Mouse (Mus musculus) ES-E14 (cell line): ENCODE measurements around the gene Eml4. TPM values are rescaled to one million over a fixed set of nuclear protein-coding genes. Genes with fewer than 3 reads are reported as not detected.

Source experiments
- DNase-seq: peaks from one replicate; pipeline ENCODE4 v3.0.0-alpha.2; 2013; ENCODE audit warnings: low read depth, low spot score
- H3K27ac ChIP-seq: 2 replicates; pipeline ENCODE4 v1.5.1; 2012; ENCODE audit warnings: low read depth, mild to moderate bottlenecking, low read length, moderate library complexity, mixed read lengths; ENCODE audit not compliant: poor library complexity, insufficient read depth, severe bottlenecking
- H3K36me3 ChIP-seq: 2 replicates; pipeline ENCODE4 v1.6.1; 2012; ENCODE audit warnings: mild to moderate bottlenecking, low read length, moderate library complexity, mixed read lengths; ENCODE audit not compliant: control insufficient read depth, poor library complexity, insufficient read depth, severe bottlenecking
- H3K4me1 ChIP-seq, 2 experiments: fragments of 150-350 bp in 1 of 2; sonication (generic) in 1 of 2; 2 replicates each; pipeline ENCODE4 v1.6.1; 2012; ENCODE audit warnings: low read length in 2 of 2, mild to moderate bottlenecking in 1 of 2, mixed read lengths in 1 of 2; ENCODE audit not compliant: control insufficient read depth in 2 of 2, insufficient read depth in 2 of 2, poor library complexity in 1 of 2
- H3K4me3 ChIP-seq, 2 experiments: fragments of 150-350 bp in 1 of 2; sonication (generic) in 1 of 2; 2 replicates each; pipeline ENCODE4 v1.5.1; 2012; ENCODE audit warnings: low read length in 2 of 2, low read depth in 1 of 2, mild to moderate bottlenecking in 1 of 2, mixed read lengths in 1 of 2; ENCODE audit not compliant: insufficient read depth in 1 of 2, poor library complexity in 1 of 2, severe bottlenecking in 1 of 2
- H3K9ac ChIP-seq: 2 replicates; pipeline ENCODE4 v1.6.1; 2012; ENCODE audit warnings: low read depth, mild to moderate bottlenecking, low read length, mixed read lengths; ENCODE audit not compliant: poor library complexity, insufficient read depth, severe bottlenecking
- H3K9me3 ChIP-seq: fragments of 150-350 bp; sonication (generic); 2 replicates; pipeline ENCODE4 v1.6.1; 2012; ENCODE audit warnings: low read depth, mild to moderate bottlenecking, low read length; ENCODE audit not compliant: control insufficient read depth, insufficient read depth
- CHD2 ChIP-seq: IDR thresholded peaks from 2 replicates; pipeline ENCODE4 v1.6.1; 2014; ENCODE audit warnings: mild to moderate bottlenecking, low read depth, low read length, inconsistent platforms
- HCFC1 ChIP-seq: IDR thresholded peaks from 2 replicates; pipeline ENCODE4 v1.6.1; 2012; ENCODE audit warnings: low read length, inconsistent platforms, borderline replicate concordance; ENCODE audit not compliant: insufficient read depth
- MAFK ChIP-seq: IDR thresholded peaks from 2 replicates; pipeline ENCODE4 v1.6.1; 2014; ENCODE audit warnings: mild to moderate bottlenecking, low read depth, low read length, inconsistent platforms; ENCODE audit not compliant: insufficient read depth
- ZC3H11A ChIP-seq: IDR thresholded peaks from 2 replicates; pipeline ENCODE4 v1.6.1; 2012; ENCODE audit warnings: low read depth, mild to moderate bottlenecking, inconsistent platforms, low read length, borderline replicate concordance
- ZNF384 ChIP-seq: IDR thresholded peaks from 2 replicates; pipeline ENCODE4 v1.6.1; 2012; ENCODE audit warnings: low read depth, low read length, inconsistent platforms
- in situ Hi-C, 2 experiments: fragments of 600-800 bp; cut with MboI; formaldehyde crosslinking; loops; one replicate each; pipeline ENCODE4 v1.15.1; 2025; ENCODE audit warnings: low sequenced_read_pairs in 2 of 2, inconsistent platforms in 1 of 2; ENCODE audit not compliant: unreplicated experiment in 2 of 2
- total RNA-seq: library from RNA; depleted of rRNA; stranded (reverse); fragments of 300-350 nt; gene quantifications from 2 replicates; pipeline ENCODE4 v1.2.3, GENCODE M21; 2012

Eml4 gene
- total RNA-seq, 1 experiment, result 43.0 TPM

GRCm38 (mm10) chr17:83477089-83477488 lies 126.4 kb downstream of the Eml4 start:
- H3K9ac ChIP-seq, result no peak overlapping the region
- no peaks in the 10 kb centered on the region for H3K9me3 ChIP-seq
- 0 out of 4 replicates have a peak overlapping the region, but pooled peaks of 1 of the 2 experiments have one; percentile 34 for H3K4me3 ChIP-seq
- peaks cover 39% of the 10 kb centered on the region for H3K36me3 ChIP-seq
- no peak for DNase-seq
- peak overlapping the region; percentile 41 for H3K27ac ChIP-seq
- TF ChIP-seq HCFC1, result no peak
- TF ChIP-seq MAFK, result peak; percentile 36; the same call in 1 of the 2 replicates
- peaks cover 5 to 6% of the 10 kb centered on the region in 2 experiments; a peak in 2 of 4 replicates for H3K4me1 ChIP-seq
- in situ Hi-C loops, result no loop called here

- H3K9me3 ChIP-seq, result no peaks in the 10 kb centered on the region
- in situ Hi-C loops, result no loop called here
- H3K9ac ChIP-seq, result no peak overlapping the region
- DNase-seq, result no peak
- no peak overlapping the region for H3K4me3 ChIP-seq
- peaks cover 28% of the 10 kb centered on the region for H3K36me3 ChIP-seq
- TF ChIP-seq MAFK (no peak), ZC3H11A (no peak)
- H3K27ac ChIP-seq, result no peak overlapping the region
- peaks cover 5 to 6% of the 10 kb centered on the region in 2 experiments; a peak in 2 of 4 replicates for H3K4me1 ChIP-seq
These were observed 130.8 kb downstream of the Eml4 start for GRCm38 (mm10) chr17:83481551-83481950.

- peaks cover 0 to 1% of the 10 kb centered on the region in 2 experiments; a peak in 1 of 4 replicates for H3K4me1 ChIP-seq
- no peak overlapping the region for H3K27ac ChIP-seq
- no peaks in the 10 kb centered on the region for H3K9me3 ChIP-seq
- in situ Hi-C loops, result no loop called here
- no peak for DNase-seq
- H3K36me3 ChIP-seq, result peaks cover 20% of the 10 kb centered on the region
- no peak overlapping the region for H3K9ac ChIP-seq
- no peak overlapping the region for H3K4me3 ChIP-seq
- TF ChIP-seq ZC3H11A (no peak), ZNF384 (no peak), CHD2 (no peak), HCFC1 (no peak), MAFK (no peak)
These were observed 132.2 kb downstream of the Eml4 start for GRCm38 (mm10) chr17:83482817-83483536.

- Histone ChIP-seq H3K27ac (no peak overlapping the region), H3K4me3 (no peak overlapping the region), H3K9ac (no peak overlapping the region), H3K4me1 (no peaks in the 10 kb centered on the region), H3K36me3 (peaks cover 14% of the 10 kb centered on the region), H3K9me3 (no peaks in the 10 kb centered on the region)
- in situ Hi-C loops, result no loop called here
- DNase-seq, result no peak
- no peak for TF ChIP-seq HCFC1
These were observed 133.1 kb downstream of the Eml4 start for GRCm38 (mm10) chr17:83483784-83484183.

- Histone ChIP-seq H3K4me1 (no peaks in the 10 kb centered on the region), H3K4me3 (no peak overlapping the region), H3K9me3 (no peaks in the 10 kb centered on the region), H3K27ac (no peak overlapping the region), H3K9ac (no peak overlapping the region), H3K36me3 (no peaks in the 10 kb centered on the region)
- TF ChIP-seq ZC3H11A (no peak), HCFC1 (no peak), CHD2 (no peak), MAFK (no peak), ZNF384 (no peak)
- in situ Hi-C loops, result no loop called here
- DNase-seq, result no peak
These were observed 137.0 kb downstream of the Eml4 start for GRCm38 (mm10) chr17:83487762-83488161.
